In the genomic region with DNA sequence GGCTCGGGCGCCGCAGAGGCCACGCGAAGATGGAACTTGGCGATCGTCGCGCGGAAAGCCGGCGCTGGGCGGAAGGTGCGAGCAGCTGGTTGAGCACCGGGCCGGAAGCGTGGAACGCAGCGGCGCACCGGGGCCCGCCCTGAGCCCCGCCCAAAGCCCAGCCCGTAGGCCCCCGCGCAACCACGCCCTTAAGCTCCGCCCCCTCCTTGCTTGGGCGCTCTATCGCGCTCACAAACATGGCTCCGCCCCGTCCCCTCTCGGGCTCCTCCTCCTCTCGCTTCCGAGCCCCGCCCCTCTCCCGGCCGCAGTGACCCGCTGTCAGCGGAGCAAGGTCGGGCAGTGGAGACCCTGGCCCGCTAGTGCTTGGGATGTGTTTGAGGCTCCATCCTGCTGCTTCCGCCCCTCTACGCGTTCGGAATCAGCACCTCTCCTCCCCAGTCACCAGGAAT, we compare ENCODE assay signal across 1 mouse cellular context.
TF ChIP-seq lines count a peak whose summit lies in the region.

A gene (minus strand): TSS at position 164 of the 449 bp plus-strand sequence.

TF ChIP-seq in MEL, 35 proteins besides CTCF, POLR2A, EP300 and RAD21 (continued from another document):
- TF ChIP-seq GABPA (IDR thresholded peaks at IDR 0.05; ENCODE audit: low read depth, low read length), result no peak
- no peak for TF ChIP-seq E2F4 (IDR thresholded peaks at IDR 0.05; ENCODE audit: borderline replicate concordance, low read depth, low read length)
- TF ChIP-seq MAX (IDR thresholded peaks at IDR 0.05; ENCODE audit: low read length), result peak; percentile 58; the same call in 1 of the 2 replicates
- no peak for TF ChIP-seq POLR2AphosphoS2 (IDR thresholded peaks at IDR 0.05; ENCODE audit: low read length)
- no peak for TF ChIP-seq SMC3 (IDR thresholded peaks at IDR 0.05; ENCODE audit: low read depth, low read length)
